In genomic region chr11:57317478-57317877, GRCm38 (mm10) we compare ENCODE assay signal across 24 mouse cellular contexts.
A peak's percentile ranks its signal among the peaks of the same experiment; 100 is the strongest.
DNase-seq lines count a peak whose midpoint lies in the region; ATAC-seq lines count a peak whose summit lies in the region.
"Had no signal": no experiment of that assay in that cellular context is flagged by ENCODE, and none has a peak within 500 bp of the region (broad histone marks: within the 10 kb centered on the region; RNA-seq: fewer than 3 reads in every experiment).

No protein-coding gene starts in this region.

- ATAC-seq in forebrain, embryonic 16.5 days, result peak; percentile 31; the same call in 1 of the 2 replicates
- ATAC-seq in forebrain, embryonic 13.5 days, result no peak
- ATAC-seq in hindbrain, embryonic 15.5 days (ENCODE audit: low FRiP score, low read depth), result peak; percentile 27; the same call in 1 of the 2 replicates
- peak; percentile 61; the same call in 1 of the 2 replicates for ATAC-seq in neural tube, embryonic 13.5 days (ENCODE audit: low read depth)
- ATAC-seq: intestine, postnatal 0 days; liver, embryonic 12.5 days; liver, postnatal 0 days; Patski had no signal

- no peak overlapping the region for H3K4me2 ChIP-seq in forebrain, embryonic 16.5 days (ENCODE audit: low read length)
- no peak overlapping the region for H3K4me2 ChIP-seq in forebrain, embryonic 13.5 days
- H3K4me2 ChIP-seq in hindbrain, embryonic 15.5 days, result no peak overlapping the region
- no peak overlapping the region for H3K4me2 ChIP-seq in neural tube, embryonic 13.5 days
- H3K4me2 ChIP-seq: heart, embryonic 15.5 days; liver, embryonic 12.5 days had no signal

- no peak overlapping the region for H3K9ac ChIP-seq in forebrain, embryonic 16.5 days (replicated peaks; ENCODE audit: low read depth, low read length)
- H3K9ac ChIP-seq in forebrain, embryonic 13.5 days, result no peak overlapping the region
- H3K9ac ChIP-seq in hindbrain, embryonic 15.5 days, result no peak overlapping the region
- H3K9ac ChIP-seq in neural tube, embryonic 13.5 days, result no peak overlapping the region
- H3K9ac ChIP-seq: heart, embryonic 15.5 days; liver, embryonic 12.5 days; liver, postnatal 0 days had no signal

- H3K4me3 ChIP-seq in forebrain, embryonic 16.5 days (replicated peaks; ENCODE audit: low read length), result no peak overlapping the region
- H3K4me3 ChIP-seq in forebrain, embryonic 13.5 days, result no peak overlapping the region
- H3K4me3 ChIP-seq in hindbrain, embryonic 15.5 days, result no peak overlapping the region
- H3K4me3 ChIP-seq in hindbrain, embryonic 10.5 days, result no peak overlapping the region
- H3K4me3 ChIP-seq in neural tube, embryonic 13.5 days, result no peak overlapping the region
- H3K4me3 ChIP-seq: gastrocnemius, adult 2 months; heart, embryonic 15.5 days; liver, embryonic 12.5 days had no signal

- peaks cover 12% of the 10 kb centered on the region for H3K4me1 ChIP-seq in forebrain, embryonic 16.5 days (replicated peaks; ENCODE audit: control insufficient read depth, insufficient read depth, low read length)
- peaks cover 11% of the 10 kb centered on the region for H3K4me1 ChIP-seq in forebrain, embryonic 13.5 days
- H3K4me1 ChIP-seq in hindbrain, embryonic 15.5 days (replicated peaks), result peaks cover 14% of the 10 kb centered on the region
- H3K4me1 ChIP-seq in hindbrain, embryonic 10.5 days (replicated peaks), result no peaks in the 10 kb centered on the region
- H3K4me1 ChIP-seq in neural tube, embryonic 13.5 days (replicated peaks), result peaks cover 13% of the 10 kb centered on the region
- H3K4me1 ChIP-seq: heart, embryonic 15.5 days; liver, embryonic 12.5 days had no signal

- no peak for DNase-seq in hindbrain, embryonic 10.5 days (ENCODE audit: low spot score)
- DNase-seq in neural tube, embryonic 10.5 days (ENCODE audit: extremely low spot score, low spot score), result no peak
- peak; percentile 26 for DNase-seq in retina, postnatal 1 day
- DNase-seq in kidney, postnatal 14 days, result no peak
- DNase-seq: adrenal gland, postnatal 14 days; cerebellum, adult 11 months; cerebellum, adult 9-10 months; cerebellum, postnatal 36 days; gastrocnemius, adult 2 months; kidney, adult 9 months; kidney, postnatal 25 days; left cerebral cortex, postnatal 4 days; liver, postnatal 0 days; lung, postnatal 36 days; right cerebral cortex, postnatal 14 days; thymus, postnatal 4 days had no signal

- H3K27me3 ChIP-seq in forebrain, embryonic 16.5 days (replicated peaks; ENCODE audit: control insufficient read depth, insufficient read depth, low read length), result no peaks in the 10 kb centered on the region
- no peaks in the 10 kb centered on the region for H3K27me3 ChIP-seq in forebrain, embryonic 13.5 days
- no peaks in the 10 kb centered on the region for H3K27me3 ChIP-seq in hindbrain, embryonic 15.5 days
- H3K27me3 ChIP-seq in hindbrain, embryonic 10.5 days (ENCODE audit: insufficient read depth, poor library complexity, severe bottlenecking), result no peaks in the 10 kb centered on the region
- no peaks in the 10 kb centered on the region for H3K27me3 ChIP-seq in neural tube, embryonic 13.5 days
- H3K27me3 ChIP-seq: heart, embryonic 15.5 days; liver, embryonic 12.5 days had no signal

- no peaks in the 10 kb centered on the region for H3K36me3 ChIP-seq in forebrain, embryonic 16.5 days (ENCODE audit: control insufficient read depth, insufficient read depth)
- no peaks in the 10 kb centered on the region for H3K36me3 ChIP-seq in forebrain, embryonic 13.5 days (ENCODE audit: poor library complexity, severe bottlenecking)
- no peaks in the 10 kb centered on the region for H3K36me3 ChIP-seq in hindbrain, embryonic 15.5 days
- H3K36me3 ChIP-seq in hindbrain, embryonic 10.5 days, result no peaks in the 10 kb centered on the region
- H3K36me3 ChIP-seq in neural tube, embryonic 13.5 days, result no peaks in the 10 kb centered on the region
- H3K36me3 ChIP-seq: heart, embryonic 15.5 days; liver, embryonic 12.5 days had no signal

- WGBS in forebrain, embryonic 16.5 days, result 63% methylated on average over 13 of the region's 13 CpGs
- 68% methylated on average over 13 of the region's 13 CpGs for WGBS in forebrain, embryonic 13.5 days
- WGBS in hindbrain, embryonic 15.5 days, result 67% methylated on average over 13 of the region's 13 CpGs
- WGBS in hindbrain, embryonic 10.5 days, result 87% methylated on average over 13 of the region's 13 CpGs
- WGBS in neural tube, embryonic 13.5 days, result 72% methylated on average over 13 of the region's 13 CpGs

- H3K9me3 ChIP-seq in forebrain, embryonic 16.5 days (ENCODE audit: control insufficient read depth, low read length), result no peaks in the 10 kb centered on the region
- no peaks in the 10 kb centered on the region for H3K9me3 ChIP-seq in forebrain, embryonic 13.5 days (replicated peaks)
- no peaks in the 10 kb centered on the region for H3K9me3 ChIP-seq in hindbrain, embryonic 15.5 days
- H3K9me3 ChIP-seq in hindbrain, embryonic 10.5 days, result no peaks in the 10 kb centered on the region
- H3K9me3 ChIP-seq in neural tube, embryonic 13.5 days, result no peaks in the 10 kb centered on the region
- H3K9me3 ChIP-seq: heart, embryonic 15.5 days; liver, embryonic 12.5 days had no signal

- no peak overlapping the region for H3K27ac ChIP-seq in forebrain, embryonic 16.5 days (ENCODE audit: low read length)
- no peak overlapping the region for H3K27ac ChIP-seq in forebrain, embryonic 13.5 days
- H3K27ac ChIP-seq in hindbrain, embryonic 15.5 days (replicated peaks), result no peak overlapping the region
- no peak overlapping the region for H3K27ac ChIP-seq in hindbrain, embryonic 10.5 days
- peak overlapping the region; percentile 46; the same call in 1 of the 2 replicates for H3K27ac ChIP-seq in neural tube, embryonic 13.5 days (replicated peaks)
- H3K27ac ChIP-seq: gastrocnemius, adult 2 months; heart, embryonic 15.5 days; liver, embryonic 12.5 days had no signal
